Mouse (Mus musculus) neural tube, embryonic 13.5 days (tissue): ENCODE data around the gene Rgs9. TPM values are rescaled to one million over a fixed set of nuclear protein-coding genes. Genes with fewer than 3 reads are reported as not detected.
"Not testable (repeated sequence)": the region's sequence is repeated elsewhere in the genome, so short reads cannot be mapped to it uniquely, and the experiment has no call there.

ENCODE experiments used
- ATAC-seq: fragments of 200-750 bp; cut with Nextera tagmentation; 2 replicates; pipeline ENCODE4 v1.8.0; 2017; ENCODE audit warnings: low read depth, mild to moderate bottlenecking, moderate TSS enrichment, moderate library complexity
- H3K27ac ChIP-seq: fragments of 300-500 bp; sonication (generic); replicated peaks from 2 replicates; pipeline ENCODE4 v1.5.1; 2015; ENCODE audit warnings: moderate library complexity, mild to moderate bottlenecking, inconsistent platforms
- H3K27me3 ChIP-seq: fragments of 300-500 bp; sonication (generic); 2 replicates; pipeline ENCODE4 v1.6.1; 2015; ENCODE audit warnings: mild to moderate bottlenecking, inconsistent platforms
- H3K36me3 ChIP-seq: fragments of 300-500 bp; sonication (generic); 2 replicates; pipeline ENCODE4 v1.6.1; 2015; ENCODE audit warnings: mild to moderate bottlenecking, inconsistent platforms
- H3K4me1 ChIP-seq: fragments of 300-500 bp; sonication (generic); replicated peaks from 2 replicates; pipeline ENCODE4 v1.6.1; 2015; ENCODE audit warnings: inconsistent platforms
- H3K4me2 ChIP-seq: fragments of 300-500 bp; sonication (generic); 2 replicates; pipeline ENCODE4 v1.6.1; 2015; ENCODE audit warnings: inconsistent platforms, mild to moderate bottlenecking, moderate library complexity
- H3K4me3 ChIP-seq: fragments of 300-500 bp; sonication (generic); 2 replicates; pipeline ENCODE4 v1.5.1; 2015; ENCODE audit warnings: mild to moderate bottlenecking, inconsistent platforms
- H3K9ac ChIP-seq: fragments of 300-500 bp; sonication (generic); 2 replicates; pipeline ENCODE4 v1.6.1; 2015; ENCODE audit warnings: moderate library complexity, mild to moderate bottlenecking, inconsistent platforms
- H3K9me3 ChIP-seq: fragments of 300-500 bp; sonication (generic); 2 replicates; pipeline ENCODE4 v1.6.1; 2016; ENCODE audit warnings: inconsistent platforms
- WGBS: fragments of 180-500 bp; shearing (Covaris S2); methylation state at CpG from one replicate; pipeline ENCODE4 v1.1.7; 2015; 5-methylcytosine and 5-hydroxymethylcytosine counted together
- polyA plus RNA-seq: library from polyadenylated mRNA; unstranded; fragments of >200 nt; fragmentation: Nextera tagmentation; extraction: Ambion mirVana; gene quantifications from 2 replicates; pipeline ENCODE4 v1.2.1, GENCODE M21; 2015

The Rgs9 gene
- polyA plus RNA-seq, 1 experiment from 2014 or later: 4.4 TPM

DNA sequence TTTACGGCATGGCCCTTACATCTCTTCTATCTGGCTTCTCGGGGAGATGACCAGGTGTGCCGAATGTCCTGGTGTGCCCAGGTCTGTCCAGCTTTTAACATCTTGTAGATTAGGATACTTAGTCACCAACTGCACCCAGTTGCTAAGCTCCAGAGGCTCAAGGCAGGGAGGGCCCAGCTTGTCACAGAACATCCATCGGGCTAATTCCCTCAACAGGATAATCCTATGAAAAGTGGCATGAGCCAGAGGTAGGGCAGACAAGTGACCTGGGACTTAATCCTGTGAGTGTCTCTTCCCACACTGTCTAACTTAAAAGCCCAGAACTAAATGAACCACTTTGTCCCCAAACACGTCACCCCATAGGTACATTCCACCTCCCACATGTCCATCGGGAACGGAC lies 898 bp downstream of the Rgs9 start:
- H3K9ac ChIP-seq: peak overlapping the region; percentile 73; the same call in 1 of the 2 replicates
- H3K27me3 ChIP-seq: peaks cover 12% of the 10 kb centered on the region; the same call in 1 of the 2 replicates
- 83% methylated on average over 7 of the region's 7 CpGs for WGBS
- H3K4me3 ChIP-seq: peak overlapping the region; percentile 50
- peak overlapping the region; percentile 81 for H3K4me2 ChIP-seq
- H3K9me3 ChIP-seq: no peaks in the 10 kb centered on the region
- no peaks in the 10 kb centered on the region for H3K36me3 ChIP-seq
- H3K27ac ChIP-seq: no peak overlapping the region
- ATAC-seq: no peak
- H3K4me1 ChIP-seq: peaks cover 15% of the 10 kb centered on the region

DNA sequence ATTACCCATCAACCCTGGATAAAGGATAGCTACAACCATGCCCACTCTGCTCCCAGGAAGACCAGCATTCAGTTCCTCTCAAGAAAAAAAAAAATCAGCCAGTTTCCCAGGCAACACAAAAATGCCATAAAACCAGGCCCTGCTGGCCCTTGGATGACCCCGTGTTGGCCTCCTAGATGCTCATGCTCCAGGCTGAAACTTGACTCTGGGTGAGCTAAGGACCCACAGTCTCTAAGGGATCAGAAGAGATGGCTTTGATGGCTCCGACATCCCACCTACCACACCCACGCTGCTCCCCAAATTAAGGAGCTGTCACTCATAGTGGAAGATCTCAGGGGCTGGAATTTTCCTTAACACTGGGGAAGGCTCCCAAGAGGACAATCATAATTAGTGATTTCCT lies 5.9 kb downstream of the Rgs9 start:
- Histone ChIP-seq H3K9ac (no peak overlapping the region), H3K27ac (no peak overlapping the region), H3K9me3 (no peaks in the 10 kb centered on the region), H3K4me2 (no peak overlapping the region), H3K4me1 (peaks cover 9% of the 10 kb centered on the region), H3K4me3 (no peak overlapping the region), H3K36me3 (no peaks in the 10 kb centered on the region), H3K27me3 (0 out of 2 replicates have a peak, but pooled peaks cover 9% of the 10 kb centered on the region)
- ATAC-seq: no peak
- WGBS: 57% methylated on average over 3 of the region's 3 CpGs

DNA sequence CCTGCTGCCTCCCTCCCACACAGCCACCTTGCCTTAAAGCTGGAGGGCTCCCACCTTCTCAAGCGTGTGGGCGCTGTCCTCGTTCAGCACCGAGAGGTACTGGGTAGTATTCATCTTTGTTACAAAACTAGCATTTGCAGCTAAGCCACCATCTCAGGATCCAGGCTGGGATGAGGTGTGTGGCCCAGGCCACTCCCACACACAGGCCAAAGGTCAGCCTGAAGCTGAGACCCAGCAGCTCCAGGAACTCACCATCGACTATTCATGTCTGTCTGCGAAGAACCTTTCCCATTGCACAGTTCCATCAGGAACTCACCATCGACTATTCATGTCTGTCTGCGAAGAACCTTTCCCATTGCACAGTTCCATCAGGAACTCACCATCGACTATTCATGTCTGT lies 8.6 kb downstream of the Rgs9 start:
- H3K36me3 ChIP-seq, ATAC-seq, H3K4me1 ChIP-seq, H3K4me2 ChIP-seq, H3K9me3 ChIP-seq, H3K27me3 ChIP-seq, H3K9ac ChIP-seq, H3K4me3 ChIP-seq, H3K27ac ChIP-seq: not testable (repeated sequence)
- 95% methylated on average over 9 of the region's 9 CpGs for WGBS

DNA sequence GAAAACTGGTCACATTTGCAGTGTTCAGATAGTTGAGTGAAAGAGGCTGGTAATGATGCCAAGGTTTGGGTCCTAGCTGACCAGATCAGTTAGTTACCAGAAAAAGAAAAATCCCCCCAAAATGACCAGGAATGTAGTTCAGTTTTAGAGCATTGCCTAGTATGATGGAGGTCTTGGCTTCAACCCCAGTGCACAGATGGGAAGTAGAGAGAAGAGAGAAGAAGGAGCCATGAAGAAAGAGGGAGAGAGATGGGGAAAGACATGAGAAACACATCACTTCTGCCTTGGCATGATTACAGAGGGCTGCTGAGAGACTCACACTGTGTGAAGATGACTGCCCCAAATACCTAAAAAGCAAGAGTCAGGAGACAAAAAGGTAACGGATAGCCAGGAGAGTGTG lies 13.1 kb downstream of the Rgs9 start:
- no peak for ATAC-seq
- no peaks in the 10 kb centered on the region for H3K36me3 ChIP-seq
- 93% methylated on average over 1 of the region's 1 CpGs for WGBS
- no peaks in the 10 kb centered on the region for H3K27me3 ChIP-seq
- no peaks in the 10 kb centered on the region for H3K4me1 ChIP-seq
- no peaks in the 10 kb centered on the region for H3K9me3 ChIP-seq
- H3K4me3 ChIP-seq: no peak overlapping the region
- no peak overlapping the region for H3K9ac ChIP-seq
- H3K4me2 ChIP-seq: no peak overlapping the region
- H3K27ac ChIP-seq: no peak overlapping the region

DNA sequence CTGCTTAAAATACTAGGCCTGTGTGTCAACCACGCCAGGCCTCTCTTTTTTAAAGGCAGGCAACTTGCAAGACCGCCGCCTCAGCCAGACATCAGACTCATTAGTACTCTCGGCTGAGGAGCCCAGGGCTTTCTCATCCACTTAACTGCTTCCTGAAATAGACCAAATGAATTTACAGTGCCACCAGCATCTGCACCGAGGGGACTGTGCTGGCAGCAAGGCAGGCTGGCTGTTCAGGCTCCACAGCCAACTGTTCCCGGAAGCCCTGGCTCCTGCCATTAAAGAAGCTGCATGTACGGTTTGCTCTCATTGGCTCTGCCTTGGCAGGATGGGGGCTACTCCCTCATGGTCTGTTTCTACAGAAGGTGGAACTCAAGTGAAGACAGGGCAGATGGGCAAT lies 19.7 kb downstream of the Rgs9 start:
- Histone ChIP-seq H3K36me3 (no peaks in the 10 kb centered on the region), H3K9ac (no peak overlapping the region), H3K27me3 (no peaks in the 10 kb centered on the region), H3K4me2 (no peak overlapping the region), H3K9me3 (no peaks in the 10 kb centered on the region), H3K4me3 (no peak overlapping the region), H3K4me1 (peaks cover 5% of the 10 kb centered on the region; the same call in 1 of the 2 replicates), H3K27ac (no peak overlapping the region)
- 58% methylated on average over 7 of the region's 7 CpGs for WGBS
- ATAC-seq: no peak

DNA sequence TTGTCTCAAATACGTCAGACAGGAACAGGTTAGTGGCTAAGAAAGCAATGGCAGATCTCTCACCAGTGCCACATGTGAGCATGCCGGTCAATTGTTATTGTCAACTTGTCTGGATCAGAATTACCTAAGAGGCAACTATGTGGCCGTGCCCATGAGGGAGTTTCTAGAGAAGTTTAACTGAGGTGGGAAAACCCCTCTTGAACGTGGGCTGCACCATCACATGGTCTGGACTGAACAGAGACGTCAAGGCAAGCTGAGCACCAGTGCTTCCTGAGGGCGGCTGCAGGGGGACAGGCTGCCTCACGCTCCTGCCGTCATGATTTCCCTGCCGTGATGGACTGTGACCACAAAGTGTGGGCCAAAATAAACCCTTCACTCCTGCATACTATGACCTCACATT lies 26.5 kb downstream of the Rgs9 start:
- H3K4me3 ChIP-seq: no peak overlapping the region
- H3K9ac ChIP-seq: no peak overlapping the region
- H3K27me3 ChIP-seq: no peaks in the 10 kb centered on the region
- ATAC-seq: no peak
- H3K27ac ChIP-seq: no peak overlapping the region
- H3K36me3 ChIP-seq: no peaks in the 10 kb centered on the region
- H3K4me1 ChIP-seq: peaks cover 23% of the 10 kb centered on the region
- WGBS: 91% methylated on average over 9 of the region's 9 CpGs
- H3K9me3 ChIP-seq: no peaks in the 10 kb centered on the region
- H3K4me2 ChIP-seq: no peak overlapping the region

DNA sequence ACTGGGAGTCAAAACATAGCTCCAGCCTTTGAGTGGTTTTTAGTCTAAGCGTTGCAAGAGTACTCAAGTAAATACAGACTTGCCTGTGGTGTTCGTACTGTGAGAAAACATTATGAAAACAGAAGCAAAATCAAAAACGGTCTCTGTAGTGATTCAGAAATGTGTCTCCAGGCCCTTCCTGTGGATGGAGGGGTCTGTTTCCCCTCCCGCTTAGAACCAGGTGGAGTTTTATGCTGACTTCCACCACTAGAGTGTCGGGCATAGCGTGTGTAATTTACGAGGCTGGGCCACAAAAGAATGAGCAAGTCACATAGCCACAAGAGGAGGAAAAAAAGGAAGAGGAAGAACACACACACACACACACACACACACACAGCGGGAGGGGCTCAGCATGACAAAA lies 27.6 kb downstream of the Rgs9 start:
- Histone ChIP-seq H3K4me2 (no peak overlapping the region), H3K4me1 (peaks cover 23% of the 10 kb centered on the region), H3K9ac (no peak overlapping the region), H3K4me3 (no peak overlapping the region), H3K36me3 (no peaks in the 10 kb centered on the region), H3K27me3 (no peaks in the 10 kb centered on the region), H3K27ac (peak overlapping the region; percentile 79), H3K9me3 (no peaks in the 10 kb centered on the region)
- 45% methylated on average over 8 of the region's 8 CpGs for WGBS
- no peak for ATAC-seq

DNA sequence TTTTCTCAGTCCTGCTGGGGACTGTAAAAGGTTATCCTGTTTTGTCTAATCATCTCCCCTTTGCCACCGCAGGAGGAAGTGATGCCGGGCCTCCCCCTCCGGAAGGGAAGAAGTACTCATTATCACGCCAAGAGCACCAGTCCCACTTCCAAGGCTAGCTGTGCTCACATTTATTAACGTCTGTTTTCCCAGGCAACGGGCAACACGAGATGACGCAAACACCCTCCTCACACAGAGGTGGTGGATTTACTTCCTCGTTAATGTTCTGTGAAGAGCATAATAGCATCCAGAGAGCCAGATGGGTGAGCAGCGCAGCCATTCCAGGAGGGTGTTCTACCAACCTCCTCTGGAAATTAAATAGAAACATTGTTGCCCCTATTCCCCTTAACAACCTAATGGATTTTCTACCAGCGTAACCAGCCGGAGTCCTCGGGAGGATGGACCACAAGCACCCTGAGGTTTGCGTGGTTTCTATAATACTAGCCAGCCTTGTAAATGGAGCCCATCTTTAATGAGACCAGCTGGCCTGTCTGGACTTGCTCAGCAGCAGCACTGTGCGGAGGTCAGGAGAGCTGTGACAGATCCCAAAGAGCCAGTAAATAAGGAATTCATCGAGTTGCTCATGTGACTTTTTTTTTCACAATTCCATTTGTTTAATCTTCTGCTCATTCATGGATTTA lies 28.1 kb downstream of the Rgs9 start:
- Histone ChIP-seq H3K4me1 (peaks cover 23% of the 10 kb centered on the region), H3K27ac (peak overlapping the region; percentile 79), H3K4me2 (peak overlapping the region; percentile 18; the same call in 1 of the 2 replicates), H3K9ac (no peak overlapping the region), H3K36me3 (no peaks in the 10 kb centered on the region), H3K9me3 (no peaks in the 10 kb centered on the region), H3K27me3 (no peaks in the 10 kb centered on the region), H3K4me3 (no peak overlapping the region)
- peak; percentile 84 for ATAC-seq
- WGBS: 32% methylated on average over 16 of the region's 16 CpGs

DNA sequence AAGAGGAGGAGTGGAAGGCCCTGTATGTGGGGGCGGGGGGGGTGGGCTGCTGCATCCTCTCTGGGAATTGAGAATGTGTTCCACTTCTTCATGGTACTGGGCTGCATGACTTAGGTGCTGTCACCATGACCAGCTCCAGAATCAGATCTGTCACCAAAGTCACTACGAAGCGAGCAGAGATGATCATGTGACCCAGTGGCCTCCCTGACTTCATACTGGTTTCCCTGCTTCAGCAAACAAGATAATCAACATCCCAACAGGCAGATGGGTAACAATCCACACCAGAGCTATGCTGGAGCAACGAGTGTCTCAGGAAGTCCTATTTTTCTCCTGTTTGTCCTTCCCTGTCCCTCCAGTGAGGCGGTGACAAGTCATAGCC lies 28.7 kb downstream of the Rgs9 start:
- H3K36me3 ChIP-seq: no peaks in the 10 kb centered on the region
- 69% methylated on average over 5 of the region's 5 CpGs for WGBS
- H3K4me3 ChIP-seq: no peak overlapping the region
- ATAC-seq: no peak; the same call in 1 of the 2 replicates
- H3K4me1 ChIP-seq: peaks cover 23% of the 10 kb centered on the region
- H3K4me2 ChIP-seq: peak overlapping the region; percentile 18; the same call in 1 of the 2 replicates
- H3K27ac ChIP-seq: peak overlapping the region; percentile 79
- no peak overlapping the region for H3K9ac ChIP-seq
- no peaks in the 10 kb centered on the region for H3K27me3 ChIP-seq
- no peaks in the 10 kb centered on the region for H3K9me3 ChIP-seq

DNA sequence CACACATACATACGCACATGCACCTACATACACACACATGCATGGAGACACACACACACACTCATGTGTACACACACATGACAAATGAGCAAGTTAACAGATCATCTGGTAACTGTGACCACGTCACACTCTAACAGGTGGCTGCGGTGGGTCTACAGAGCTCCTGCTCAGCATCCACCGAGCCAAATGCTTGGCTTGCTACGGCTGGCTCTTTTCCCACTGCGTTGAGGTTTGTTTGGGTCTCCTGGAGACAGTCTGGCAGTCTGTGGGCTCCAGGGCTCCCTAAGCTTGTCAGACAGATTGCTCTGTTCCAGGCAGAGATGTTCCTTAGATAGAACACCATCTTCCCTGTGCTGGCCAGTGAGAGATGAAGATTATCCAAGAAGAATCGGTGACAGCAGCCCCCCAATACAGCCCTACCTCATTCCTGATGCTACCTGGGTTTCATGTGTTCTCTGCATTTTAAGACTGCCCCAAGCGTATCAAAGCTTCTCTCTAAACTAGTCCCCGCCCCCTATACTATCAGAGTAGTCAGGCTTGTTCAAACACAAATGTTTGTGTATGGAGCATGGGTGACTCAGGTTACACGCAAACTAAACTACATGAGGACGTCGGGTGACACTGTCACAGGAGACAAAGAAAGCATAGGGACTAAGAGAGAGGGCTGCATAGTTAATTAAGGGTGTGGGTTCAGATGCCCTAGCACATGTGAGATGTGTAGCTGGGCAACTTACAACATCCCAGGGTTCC lies 31.6 kb downstream of the Rgs9 start:
- Histone ChIP-seq H3K4me3 (no peak overlapping the region), H3K27ac (no peak overlapping the region), H3K4me1 (peaks cover 23% of the 10 kb centered on the region), H3K9ac (no peak overlapping the region), H3K36me3 (no peaks in the 10 kb centered on the region), H3K27me3 (no peaks in the 10 kb centered on the region), H3K9me3 (no peaks in the 10 kb centered on the region), H3K4me2 (no peak overlapping the region)
- WGBS: 88% methylated on average over 12 of the region's 12 CpGs
- no peak for ATAC-seq

DNA sequence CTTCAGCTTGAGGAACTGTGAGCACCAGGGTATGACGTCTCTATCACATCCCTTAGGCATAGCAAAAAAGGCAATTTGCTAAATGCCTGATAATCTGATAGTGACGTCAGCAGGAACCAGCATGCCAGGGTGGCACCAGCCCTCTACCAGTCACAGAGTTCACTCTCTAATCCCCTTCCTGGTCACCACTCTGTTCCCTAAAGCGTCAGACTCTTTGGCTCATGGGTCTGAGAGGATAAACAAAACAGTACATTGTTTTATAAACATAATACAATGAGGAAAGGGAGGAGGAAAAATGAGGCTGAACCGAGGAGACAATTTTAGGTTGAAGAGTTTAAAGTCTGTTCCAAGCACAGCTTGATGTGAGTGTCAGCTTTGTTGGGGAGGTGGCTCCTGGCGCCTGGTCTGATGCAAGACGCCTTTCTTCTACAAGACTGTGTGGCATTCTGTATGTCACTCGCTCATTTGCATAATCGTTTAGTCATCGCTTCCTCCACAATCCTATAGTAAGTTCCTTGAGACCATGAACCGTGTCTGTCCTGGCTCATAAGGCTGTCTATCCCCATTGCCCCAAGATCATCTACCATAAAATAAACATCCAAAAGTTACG lies 33.7 kb downstream of the Rgs9 start:
- H3K9ac ChIP-seq: no peak overlapping the region
- H3K36me3 ChIP-seq: no peaks in the 10 kb centered on the region
- H3K27ac ChIP-seq: no peak overlapping the region
- peaks cover 7% of the 10 kb centered on the region for H3K4me1 ChIP-seq
- ATAC-seq: no peak
- 66% methylated on average over 11 of the region's 11 CpGs for WGBS
- no peaks in the 10 kb centered on the region for H3K27me3 ChIP-seq
- no peak overlapping the region for H3K4me2 ChIP-seq
- H3K9me3 ChIP-seq: no peaks in the 10 kb centered on the region; the same call in 1 of the 2 replicates
- no peak overlapping the region for H3K4me3 ChIP-seq

DNA sequence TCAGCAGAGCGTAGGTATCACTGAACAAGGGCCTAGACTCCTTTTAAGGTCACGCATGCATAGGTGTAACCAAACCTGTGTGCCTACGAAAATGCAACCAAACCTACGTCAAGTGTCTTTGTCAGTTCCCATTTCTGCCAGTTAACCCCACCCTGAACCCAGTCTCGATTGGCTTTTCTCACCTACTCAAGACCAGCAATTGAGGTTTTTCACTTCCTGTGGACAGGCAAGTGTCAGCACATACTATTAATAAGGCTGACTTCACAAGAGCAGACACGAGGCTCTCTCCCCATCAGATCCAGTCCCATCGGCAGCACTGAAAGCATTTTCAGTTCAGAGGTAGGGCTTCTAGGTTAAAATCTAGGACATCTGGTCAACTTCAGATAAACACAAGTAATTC lies 37.4 kb downstream of the Rgs9 start:
- no peak overlapping the region for H3K9ac ChIP-seq
- WGBS: 92% methylated on average over 7 of the region's 7 CpGs
- H3K9me3 ChIP-seq: no peaks in the 10 kb centered on the region; the same call in 1 of the 2 replicates
- no peak overlapping the region for H3K4me3 ChIP-seq
- H3K4me2 ChIP-seq: no peak overlapping the region
- H3K36me3 ChIP-seq: no peaks in the 10 kb centered on the region
- ATAC-seq: no peak
- H3K27me3 ChIP-seq: no peaks in the 10 kb centered on the region
- no peak overlapping the region for H3K27ac ChIP-seq
- H3K4me1 ChIP-seq: no peaks in the 10 kb centered on the region
